Mouse (Mus musculus): Measurements from ENCODE around the gene Nap1l4. TPM values are rescaled to one million over a fixed set of nuclear protein-coding genes. Genes with fewer than 3 reads are reported as not detected.

The Nap1l4 gene
- total RNA-seq, 2 experiments from 2014 or later, result 177 to 178 TPM

GRCm38 (mm10) chr7:143532410-143532809 is 16.5 kb downstream of the Nap1l4 start:
- intact Hi-C loops (cut with DNase I), result no loop called here
- DNase-seq, result no peak

- intact Hi-C loops (cut with DNase I), result no loop called here
- no peak for DNase-seq
These were observed 29.6 kb downstream of the Nap1l4 start for GRCm38 (mm10) chr7:143519333-143519732.

GRCm38 (mm10) chr7:143514416-143514768 is 34.5 kb downstream of the Nap1l4 start:
- DNase-seq, result no peak
- intact Hi-C loops (cut with DNase I), result no loop called here

DNA sequence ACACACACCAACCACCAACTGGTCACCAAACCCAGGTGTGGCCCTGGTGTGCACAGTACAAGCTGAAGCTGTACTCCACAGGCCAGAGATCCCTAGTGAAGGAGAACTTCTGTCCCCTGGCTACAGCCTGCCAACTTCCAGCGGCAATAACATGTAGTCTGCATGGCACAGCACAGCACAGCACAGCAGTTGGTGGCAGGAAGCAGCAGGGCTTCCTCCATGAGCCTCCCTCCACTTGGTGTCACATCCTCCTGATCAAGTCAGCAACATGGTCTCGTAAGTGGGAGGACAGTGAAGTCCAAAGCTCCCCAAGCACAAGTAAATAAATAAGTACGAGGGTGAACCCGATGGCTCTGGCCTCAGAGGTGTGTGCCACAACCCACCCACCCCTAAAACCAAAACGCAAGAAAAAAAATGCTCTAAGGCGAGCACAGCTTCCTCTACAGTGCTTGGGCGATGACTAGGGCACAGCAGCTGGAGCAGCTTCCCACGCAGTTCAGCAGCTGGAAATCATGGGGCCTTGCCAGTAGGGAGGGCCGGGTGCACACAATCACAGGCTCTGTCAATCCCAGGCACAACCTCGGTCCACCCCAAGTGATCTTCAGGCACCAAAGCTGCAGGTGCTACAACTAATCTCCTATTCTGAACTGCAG is 35.0 kb downstream of the Nap1l4 start:
- no peak for DNase-seq
- intact Hi-C loops (cut with DNase I), result no loop called here

GRCm38 (mm10) chr7:143511335-143511712 is 37.6 kb downstream of the Nap1l4 start:
- no peak for DNase-seq
- intact Hi-C loops (cut with DNase I), result no loop called here

DNA sequence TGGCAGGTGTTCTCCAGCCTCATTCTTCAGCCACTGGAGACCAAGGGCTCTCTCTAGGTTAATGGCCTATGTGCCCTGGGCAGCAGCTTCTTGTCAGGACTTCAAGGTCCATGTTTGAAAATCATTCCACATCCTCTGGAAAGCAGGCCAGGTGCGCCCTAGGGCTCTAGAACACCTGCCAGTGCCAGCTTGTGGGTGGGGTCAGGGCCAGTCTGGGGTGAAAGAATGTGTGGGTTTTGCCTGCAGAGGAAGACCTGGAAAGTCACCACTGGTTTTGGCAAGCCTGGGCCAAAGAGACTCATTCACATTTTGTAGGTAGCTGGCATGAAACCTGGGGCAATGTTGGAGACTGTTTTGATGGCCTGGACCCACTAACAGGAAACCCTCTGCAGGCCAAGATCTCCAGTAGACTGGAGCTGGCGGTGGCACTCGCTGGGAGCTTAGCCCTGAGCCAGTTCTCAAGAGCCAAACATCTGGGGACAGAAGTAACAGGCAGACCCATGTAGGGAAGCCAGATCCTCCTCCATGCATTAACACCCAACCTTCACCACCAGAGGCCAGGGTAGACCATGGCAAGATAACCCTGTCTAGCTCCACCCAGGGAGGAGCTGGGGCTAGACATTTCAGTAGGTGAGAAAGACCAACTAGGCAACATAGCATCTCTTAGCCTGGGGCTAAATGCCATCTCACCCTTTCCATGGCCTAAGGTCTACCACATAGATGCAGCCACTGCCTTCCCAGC is 38.1 kb downstream of the Nap1l4 start:
- no peak for DNase-seq
- intact Hi-C loops (cut with DNase I), result no loop called here

DNA sequence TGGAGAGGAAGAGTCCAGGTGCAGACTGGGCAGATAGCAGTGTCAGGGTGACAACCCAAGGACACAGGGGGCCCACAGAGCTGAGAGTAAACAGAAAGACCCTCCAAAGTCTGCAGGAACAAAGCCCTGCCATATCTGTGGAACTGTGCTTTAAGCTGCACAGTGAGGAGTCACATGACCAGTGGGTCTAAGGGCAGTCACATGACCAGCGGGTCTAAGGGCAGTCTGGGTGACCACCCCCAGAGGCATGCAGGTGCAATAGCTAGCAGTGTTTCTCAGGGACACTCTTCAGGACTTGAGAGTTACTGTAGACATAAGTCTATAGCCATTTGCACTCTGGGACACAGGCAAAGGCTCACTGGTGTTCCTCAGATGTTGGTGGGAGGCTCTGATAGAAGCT is 39.3 kb downstream of the Nap1l4 start:
- DNase-seq, result no peak
- intact Hi-C loops (cut with DNase I), result no loop called here

GRCm38 (mm10) chr7:143506675-143507074 is 42.2 kb downstream of the Nap1l4 start:
- intact Hi-C loops (cut with DNase I), result no loop called here
- DNase-seq, result peak; percentile 55

DNA sequence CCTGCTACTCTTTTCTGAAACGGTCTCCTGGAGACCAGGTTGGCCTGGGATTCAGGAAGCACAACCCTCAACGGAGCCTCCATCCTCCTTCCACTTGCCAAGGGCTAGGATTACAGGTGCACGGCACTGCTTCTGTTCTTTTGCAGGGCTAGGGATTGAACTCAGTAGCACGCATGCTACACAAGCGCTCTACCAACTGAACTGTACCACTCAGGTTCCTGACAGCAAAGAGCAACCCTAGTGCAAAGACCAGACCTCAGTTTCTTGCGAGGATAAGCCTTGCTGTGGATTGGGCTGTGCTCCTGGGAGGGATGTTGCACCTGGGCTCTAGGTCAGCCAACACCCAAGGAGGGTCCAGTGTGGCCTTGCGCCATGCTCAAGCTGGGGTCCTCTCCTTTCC is 42.6 kb downstream of the Nap1l4 start:
- no peak for DNase-seq
- intact Hi-C loops (cut with DNase I), result no loop called here

GRCm38 (mm10) chr7:143505823-143506222 is 43.1 kb downstream of the Nap1l4 start:
- intact Hi-C loops (cut with DNase I), result no loop called here
- peak; percentile 83 for DNase-seq

DNA sequence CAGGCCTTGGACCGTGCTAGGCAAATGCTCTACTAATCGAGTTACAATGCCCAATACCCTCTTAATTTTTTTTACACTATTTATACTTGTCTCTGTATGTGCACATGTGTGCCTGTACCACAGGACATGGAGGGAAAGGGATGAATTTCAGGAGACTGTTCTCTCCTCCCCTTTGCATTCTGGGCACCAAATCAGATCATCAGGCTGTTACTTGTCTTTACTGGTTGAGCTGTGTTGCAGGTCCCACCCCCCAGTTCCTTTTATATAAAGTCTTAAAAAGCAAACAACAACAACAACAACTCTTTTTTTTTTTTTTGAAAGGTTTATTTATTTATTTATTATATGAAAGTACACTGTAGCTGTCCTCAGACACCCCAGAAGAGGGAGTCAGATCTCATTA is 43.5 kb downstream of the Nap1l4 start:
- DNase-seq, result no peak
- intact Hi-C loops (cut with DNase I), result no loop called here

DNA sequence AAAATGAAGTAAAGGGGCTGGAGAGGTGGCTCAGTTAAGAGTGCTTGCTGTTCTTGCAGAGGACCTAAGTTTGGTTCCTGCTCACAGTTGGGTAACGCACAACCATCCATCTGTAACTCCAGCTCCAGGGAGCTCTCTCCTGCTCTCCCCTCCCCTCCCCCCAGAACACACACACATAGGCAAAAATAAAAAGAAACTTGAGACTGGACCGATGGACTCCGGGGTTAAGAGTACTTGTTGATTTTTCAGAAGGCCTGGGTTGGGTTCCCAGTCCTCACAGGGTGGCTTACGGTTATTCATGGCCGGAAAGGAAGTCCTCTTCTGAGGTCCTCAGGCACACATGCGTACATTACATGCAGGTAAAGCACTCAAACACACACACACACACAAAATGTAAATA is 45.0 kb downstream of the Nap1l4 start:
- intact Hi-C loops (cut with DNase I), result no loop called here
- no peak for DNase-seq

- DNase-seq, result no peak
- intact Hi-C loops (cut with DNase I), result no loop called here
These were observed 46.3 kb downstream of the Nap1l4 start, which contains the start of gene Phlda2 for GRCm38 (mm10) chr7:143502418-143503200. Gene Phlda2 (minus strand): TSS chr7:143503150.

- DNase-seq, result peak; percentile 30
- intact Hi-C loops (cut with DNase I), result no loop called here
These were observed 47.1 kb downstream of the Nap1l4 start for GRCm38 (mm10) chr7:143501643-143502417.

- intact Hi-C loops (cut with DNase I), result no loop called here
- no peak for DNase-seq
These were observed 48.0 kb downstream of the Nap1l4 start for GRCm38 (mm10) chr7:143500912-143501311.

- DNase-seq, result no peak
These were observed 50.3 kb downstream of the Nap1l4 start for GRCm38 (mm10) chr7:143498584-143498983.

GRCm38 (mm10) chr7:143495104-143495961 is 53.6 kb downstream of the Nap1l4 start:
- intact Hi-C loops (cut with DNase I), result no loop called here
- DNase-seq, result no peak

More at GRCm38 (mm10) chr7:143498584-143498983, 50.3 kb downstream of the Nap1l4 start:
- intact Hi-C loops (cut with DNase I), result no loop called here

GRCm38 (mm10) chr7:143493616-143494126 is 55.2 kb downstream of the Nap1l4 start:
- no peak for DNase-seq
- intact Hi-C loops (cut with DNase I), result no loop called here

GRCm38 (mm10) chr7:143489735-143490134 is 59.2 kb downstream of the Nap1l4 start:
- intact Hi-C loops (cut with DNase I), result no loop called here
- no peak for DNase-seq

DNA sequence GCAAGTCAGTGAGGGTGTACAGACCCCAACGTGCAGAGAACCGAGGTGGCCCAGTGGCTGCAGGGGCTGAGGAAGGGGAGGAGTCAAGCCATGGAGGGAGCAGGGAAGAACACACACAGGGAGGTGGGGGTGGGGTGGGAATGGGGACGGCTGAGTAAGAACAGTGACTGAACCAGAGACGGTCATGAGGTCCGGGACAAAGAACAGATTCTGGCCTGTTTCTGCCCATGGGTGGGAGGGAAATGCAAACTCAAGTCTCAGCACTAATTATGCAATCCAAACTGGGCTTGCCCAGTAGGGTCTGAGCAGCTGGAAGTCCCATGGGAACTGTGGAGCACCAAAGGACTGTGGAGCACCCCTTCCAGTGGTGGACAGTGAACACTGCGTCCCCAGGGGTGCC is 66.4 kb downstream of the Nap1l4 start:
- intact Hi-C loops (cut with DNase I), result no loop called here
- DNase-seq, result no peak

Data from left cerebral cortex, postnatal 4 days (tissue).